Mouse (Mus musculus) G1E-ER4 (cell line): ENCODE measurements around the gene Bri3bp. TPM values are rescaled to one million over a fixed set of nuclear protein-coding genes. Genes with fewer than 3 reads are reported as not detected.

Source experiments
- GATA1 ChIP-seq: IDR thresholded peaks from one replicate; pipeline ENCODE4 v1.8.0; 2012; ENCODE audit warnings: low read length, inconsistent platforms
- polyA plus RNA-seq: library from polyadenylated mRNA; stranded (reverse); fragments of >175 nt; gene quantifications from 2 replicates; pipeline ENCODE4 v1.2.3, GENCODE M21; 2012

Bri3bp gene
- 35.4 and 38.2 TPM in 2 replicates for polyA plus RNA-seq

DNA sequence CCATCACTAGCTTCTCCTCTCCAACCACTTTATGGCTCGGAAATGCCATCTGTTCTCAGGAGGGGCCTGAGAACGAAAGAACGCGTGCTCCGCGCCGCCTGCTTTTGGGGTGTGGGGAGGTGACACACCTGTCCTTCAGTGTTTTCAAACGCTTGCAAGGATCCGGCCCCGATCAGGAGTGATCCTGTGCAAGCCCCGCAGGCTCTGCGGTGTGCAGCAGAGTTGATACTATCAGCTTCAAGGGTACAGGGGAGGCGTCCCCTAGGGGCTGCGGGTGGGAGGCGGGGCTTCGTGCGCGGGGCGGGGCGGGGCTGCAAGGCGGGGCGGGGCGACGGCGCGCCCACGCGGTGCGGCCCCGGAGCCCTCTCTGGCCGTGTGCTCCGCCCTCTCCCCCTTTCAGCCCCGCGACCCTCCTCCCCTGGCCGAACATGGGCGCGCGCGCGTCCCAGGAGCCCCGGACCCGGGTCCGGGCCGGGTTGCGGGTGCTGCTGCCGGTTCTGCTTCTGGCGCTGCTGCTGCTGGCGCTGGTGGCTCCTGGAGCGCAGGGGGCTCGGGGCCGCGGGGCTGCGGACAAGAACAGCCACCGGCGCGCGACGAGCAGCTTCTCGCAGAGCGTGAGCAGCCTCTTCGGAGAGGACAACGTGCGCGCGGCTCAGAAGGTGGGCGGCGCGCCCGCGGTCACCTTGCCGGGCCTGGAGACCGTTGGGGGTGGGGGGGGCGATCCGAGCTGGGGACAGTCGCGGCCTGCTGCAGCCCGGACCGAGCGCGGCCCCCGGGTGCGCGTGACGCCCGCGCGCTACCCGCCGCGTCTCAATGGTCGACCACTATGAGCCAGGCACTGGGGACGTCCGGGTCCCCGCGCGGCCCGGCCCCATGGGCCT, at the start of gene Bri3bp:
Gene Bri3bp, plus strand, starts transcription at position 335 of the 881 bp plus-strand sequence.
- no peak for TF ChIP-seq GATA1

- TF ChIP-seq GATA1: no peak
Measured at GRCm38 (mm10) chr5:125391609-125392008, 49.8 kb upstream of the Bri3bp start.

DNA sequence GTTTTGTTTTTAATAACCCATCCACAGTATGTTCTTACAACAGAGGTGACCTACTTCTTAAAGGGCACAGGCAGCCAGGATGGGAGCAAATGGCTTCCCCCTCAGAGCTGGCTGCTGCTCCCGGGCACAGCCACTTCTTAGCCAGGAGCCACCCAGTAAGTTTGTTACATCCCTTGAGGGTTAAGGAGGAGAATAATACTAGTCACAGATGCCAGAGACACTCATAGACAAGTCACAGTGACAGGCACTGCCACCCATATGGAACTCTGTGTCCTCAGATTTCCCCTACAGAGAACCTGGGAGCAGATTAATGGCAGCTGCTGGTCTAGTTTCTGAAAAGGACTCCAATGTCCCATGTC, 48.8 kb upstream of the Bri3bp start:
- no peak for TF ChIP-seq GATA1

GRCm38 (mm10) chr5:125392977-125393621, 48.3 kb upstream of the Bri3bp start:
- TF ChIP-seq GATA1: no peak

DNA sequence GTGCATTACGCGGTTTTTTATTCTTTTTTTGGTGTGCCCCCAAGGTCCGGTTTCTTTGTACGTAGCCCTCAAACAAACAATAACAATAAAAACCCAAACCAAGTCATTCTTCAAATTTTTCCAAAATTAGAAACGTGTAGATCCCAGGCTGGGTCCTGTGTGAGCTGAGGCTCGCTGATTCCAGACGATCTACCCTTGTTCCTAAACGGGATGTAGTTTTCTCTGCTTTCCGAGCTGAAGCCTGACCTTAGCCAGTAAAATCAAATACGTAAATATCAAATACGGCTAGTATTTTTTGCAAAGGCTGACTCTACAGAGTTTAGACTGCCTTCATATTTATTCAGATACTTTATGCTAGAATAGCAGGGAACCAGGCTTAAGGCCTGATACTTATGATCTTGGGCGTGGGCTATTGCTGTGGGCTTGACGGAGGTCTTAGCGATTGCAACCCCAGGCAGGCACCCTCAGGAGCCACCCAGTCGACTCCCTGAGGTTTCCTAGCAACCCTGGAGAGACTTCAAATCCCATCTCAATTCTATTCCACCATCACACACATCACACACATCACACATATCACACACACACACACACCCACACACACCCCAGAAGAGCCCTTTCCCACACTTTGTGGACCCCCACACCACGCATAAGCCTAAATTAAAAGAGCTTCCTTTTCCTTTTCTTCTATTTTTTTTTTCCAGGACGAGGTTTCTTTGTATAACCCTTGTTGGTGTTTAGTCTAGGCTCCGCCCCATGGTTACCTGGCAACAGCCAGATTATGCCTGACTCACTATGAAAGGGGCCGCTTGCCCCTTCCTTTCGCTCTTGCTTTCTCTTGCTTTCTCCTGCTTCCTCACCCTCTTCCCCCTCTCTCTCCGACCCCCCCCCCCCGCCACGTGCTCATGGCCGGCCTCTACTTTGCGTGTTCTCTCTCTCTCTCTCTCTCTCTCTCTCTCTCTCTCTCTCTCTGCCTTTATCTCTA, 47.5 kb upstream of the Bri3bp start:
- no peak for TF ChIP-seq GATA1

GRCm38 (mm10) chr5:125395008-125395407, 46.4 kb upstream of the Bri3bp start:
- TF ChIP-seq GATA1: no peak

- TF ChIP-seq GATA1: no peak
Measured at GRCm38 (mm10) chr5:125400903-125401302, 40.5 kb upstream of the Bri3bp start.

GRCm38 (mm10) chr5:125402476-125402875, 38.9 kb upstream of the Bri3bp start:
- TF ChIP-seq GATA1: no peak

DNA sequence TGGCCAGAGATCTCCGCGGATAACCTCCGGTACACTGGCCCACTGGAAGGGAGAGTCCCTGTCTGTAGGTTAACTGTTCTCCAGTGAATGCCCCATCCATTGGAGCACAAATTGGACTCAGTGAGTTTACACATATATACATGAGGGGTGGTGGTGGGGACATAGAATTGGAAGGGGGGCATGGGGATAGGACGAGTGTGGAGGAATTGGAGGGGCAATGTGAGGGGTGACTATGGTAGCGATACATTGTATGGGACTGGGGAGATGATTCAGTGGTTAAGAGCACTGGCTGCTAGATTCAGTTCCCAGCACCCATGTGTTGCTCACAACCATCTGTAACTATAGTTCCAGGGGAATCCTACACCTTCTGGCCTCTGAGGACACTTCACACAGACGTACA, 38.4 kb upstream of the Bri3bp start:
- TF ChIP-seq GATA1: no peak

DNA sequence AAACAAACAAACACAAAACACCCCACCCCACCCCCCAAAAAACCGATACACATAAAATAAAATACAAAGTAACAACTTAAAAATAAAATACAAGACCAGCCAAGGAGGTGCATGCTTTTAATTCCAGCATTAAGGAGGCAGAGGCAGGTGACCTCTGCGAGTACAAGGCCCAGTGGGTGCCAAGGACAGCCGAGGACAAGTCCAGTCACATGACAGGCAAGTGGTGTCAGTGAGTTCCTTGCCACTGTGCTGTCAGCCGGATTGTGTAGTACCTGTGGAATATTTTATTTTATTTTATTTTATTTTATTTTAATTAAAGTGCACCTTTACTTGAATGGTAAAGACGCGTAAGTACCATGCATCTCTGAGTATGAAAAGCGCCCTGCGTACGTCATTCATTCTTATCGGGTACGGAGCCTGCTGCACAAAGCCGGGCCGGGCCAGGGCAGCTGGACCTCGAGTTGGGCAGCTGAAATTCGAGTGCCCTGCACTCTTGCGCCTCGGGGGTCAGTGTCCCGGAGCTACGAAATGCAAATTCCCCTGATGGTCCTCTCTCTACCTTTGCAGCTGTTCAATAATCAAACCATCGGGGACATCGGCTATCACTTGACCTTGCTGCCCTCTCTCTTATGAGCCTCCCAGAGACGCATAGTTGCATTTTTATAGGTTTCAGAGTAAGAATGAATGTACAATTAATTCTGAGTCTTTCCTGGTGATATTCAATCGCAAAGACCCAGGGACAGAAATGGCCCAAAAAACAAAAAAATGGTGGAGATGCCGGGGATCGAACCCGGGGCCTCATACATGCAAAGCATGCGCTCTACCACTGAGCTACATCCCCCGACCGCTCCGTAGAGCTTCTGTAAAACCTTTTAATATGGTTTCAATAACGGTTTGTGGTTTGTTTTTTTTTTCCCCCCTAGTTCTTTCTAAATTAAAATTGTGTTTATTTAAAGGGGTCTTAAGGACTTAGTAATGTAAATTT, 37.6 kb upstream of the Bri3bp start:
- TF ChIP-seq GATA1: no peak

- TF ChIP-seq GATA1: no peak
Measured at GRCm38 (mm10) chr5:125404536-125404902, 36.8 kb upstream of the Bri3bp start.

DNA sequence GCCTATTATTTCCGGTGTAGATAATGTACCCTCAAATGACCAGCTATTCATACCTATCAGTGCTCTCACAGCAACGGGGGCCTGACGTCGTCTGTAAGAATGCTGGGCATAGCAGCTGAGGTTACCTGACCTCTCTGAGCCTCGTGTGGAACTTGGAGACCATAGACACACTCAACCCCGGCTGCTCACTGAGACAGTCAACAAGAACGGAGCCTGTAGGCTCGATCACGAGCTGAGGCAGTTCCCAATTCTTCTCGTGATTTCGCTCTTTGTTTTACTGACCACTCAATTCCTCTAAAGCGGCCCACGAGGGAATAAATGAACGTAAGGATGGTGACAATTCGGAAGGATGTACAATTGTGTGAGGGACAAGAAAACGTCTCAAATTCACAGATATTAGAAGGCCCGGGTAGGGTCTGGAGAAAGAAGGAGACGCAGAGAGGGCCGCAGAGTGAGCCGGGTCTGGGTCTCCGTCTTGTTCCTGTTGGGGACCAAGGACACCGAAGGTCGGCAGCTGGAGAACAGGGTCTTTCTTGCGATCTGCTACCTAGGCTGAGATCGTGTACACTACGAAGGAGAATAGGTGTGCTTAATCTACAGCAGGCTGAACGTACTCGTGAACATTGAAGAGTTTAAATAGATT, 36.3 kb upstream of the Bri3bp start:
- no peak for TF ChIP-seq GATA1

DNA sequence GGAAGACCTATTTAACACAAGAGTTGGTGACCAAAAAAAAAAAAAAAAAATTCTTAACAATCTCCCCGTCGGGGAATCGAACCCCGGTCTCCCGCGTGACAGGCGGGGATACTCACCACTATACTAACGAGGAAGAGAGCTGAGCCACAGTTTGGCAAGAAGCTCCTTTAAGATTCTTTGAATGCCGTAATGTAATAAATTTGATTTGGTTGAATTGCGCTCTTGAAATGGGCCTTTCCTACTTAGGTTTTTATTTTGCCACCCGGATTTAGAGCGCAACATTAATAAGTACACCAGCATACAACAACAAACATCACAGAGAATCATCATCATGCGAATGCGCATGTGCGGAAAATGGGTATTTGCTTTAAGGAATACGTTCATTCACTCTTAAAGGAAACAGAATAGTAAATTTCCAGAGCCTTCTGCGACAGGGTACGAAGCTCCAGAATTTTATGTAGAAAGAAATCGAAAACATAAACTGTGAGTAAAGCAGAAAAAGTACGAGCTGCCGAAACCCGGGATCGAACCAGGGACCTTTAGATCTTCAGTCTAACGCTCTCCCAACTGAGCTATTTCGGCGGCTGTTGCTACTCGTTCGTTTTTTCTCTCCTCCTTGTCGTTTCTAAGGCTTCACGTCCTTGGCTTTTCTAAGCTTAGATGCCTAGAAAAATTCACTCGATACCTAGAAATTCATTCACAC, 35.7 kb upstream of the Bri3bp start:
- no peak for TF ChIP-seq GATA1

DNA sequence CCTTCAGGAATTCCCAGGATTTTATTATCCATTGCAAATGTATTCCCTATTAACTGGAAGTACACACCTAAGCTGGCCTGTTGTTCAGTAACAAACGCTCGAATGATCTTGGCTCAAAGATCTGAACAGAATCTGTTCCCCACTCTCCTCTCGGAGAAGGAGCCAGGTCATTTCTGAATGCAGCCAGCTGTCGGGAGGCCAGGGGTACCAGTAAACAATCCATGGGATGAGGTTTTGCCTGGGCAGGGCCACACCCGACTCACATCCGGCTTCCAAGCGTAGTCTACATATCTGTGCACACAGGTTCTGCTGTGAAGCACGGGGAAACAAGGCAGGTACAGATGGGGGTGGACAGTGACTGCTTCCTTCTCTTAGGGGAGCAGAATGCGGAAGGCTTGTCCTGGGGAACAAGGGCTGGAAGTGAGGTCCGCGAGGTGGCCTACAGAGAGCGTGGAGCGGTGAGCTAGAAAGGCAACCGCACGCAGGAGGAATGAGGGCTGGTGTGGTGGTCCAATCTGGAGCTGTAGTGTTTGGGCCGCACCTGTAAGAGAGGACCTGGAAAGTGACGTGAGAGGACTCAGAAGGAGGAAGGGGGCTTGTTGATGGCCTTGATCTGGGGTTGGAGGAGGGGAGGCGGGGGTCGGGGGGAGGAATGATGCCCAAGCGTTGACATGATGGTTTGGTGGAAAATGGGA, 34.9 kb upstream of the Bri3bp start:
- TF ChIP-seq GATA1: no peak
